Mouse (Mus musculus): ENCODE results near the gene Slc27a4. TPM values are rescaled to one million over a fixed set of nuclear protein-coding genes. Genes with fewer than 3 reads are reported as not detected.

The Slc27a4 gene
- polyA plus RNA-seq, 1 experiment: 8.7 TPM

- Histone ChIP-seq H3K36me3 (ENCODE audit: control insufficient read depth, insufficient read depth, low read length, poor library complexity, severe bottlenecking) (peaks cover 32% of the 10 kb centered on the region), H3K27ac (ENCODE audit: insufficient read depth, low read length) (no peak within 1 kb of the TSS), H3K9ac (ENCODE audit: low read depth, poor library complexity, severe bottlenecking) (peak within 1 kb of the TSS; percentile 56), H3K9me3 (replicated peaks; ENCODE audit: control insufficient read depth, insufficient read depth, low read length, poor library complexity, severe bottlenecking) (no peaks in the 10 kb centered on the region), H3K4me1 (ENCODE audit: control insufficient read depth, insufficient read depth, low read length) (peaks cover 6% of the 10 kb centered on the region), H3K27me3 (ENCODE audit: control insufficient read depth, insufficient read depth, low read length, poor library complexity, severe bottlenecking) (no peaks in the 10 kb centered on the region), H3K4me3 (ENCODE audit: low read depth, low read length) (peak within 1 kb of the TSS; percentile 94)
- no peak for TF ChIP-seq EP300 (IDR thresholded peaks at IDR 0.05; ENCODE audit: insufficient read depth, low read depth, low read length)
- TF ChIP-seq CTCF (IDR thresholded peaks at IDR 0.05; ENCODE audit: low read depth, low read length): no peak
- TF ChIP-seq POLR2A (IDR thresholded peaks at IDR 0.05; ENCODE audit: insufficient read depth, low read length): no peak
Observed at GRCm38 (mm10) chr2:29787937-29788681, 14.3 kb upstream of the Slc27a4 start, which contains the start of gene Trub2. Gene Trub2, minus strand, starts transcription at chr2:29788502.

- Histone ChIP-seq H3K4me3 (ENCODE audit: low read depth, low read length) (no peak overlapping the region), H3K27me3 (ENCODE audit: control insufficient read depth, insufficient read depth, low read length, poor library complexity, severe bottlenecking) (no peaks in the 10 kb centered on the region), H3K9me3 (replicated peaks; ENCODE audit: control insufficient read depth, insufficient read depth, low read length, poor library complexity, severe bottlenecking) (no peaks in the 10 kb centered on the region), H3K27ac (ENCODE audit: insufficient read depth, low read length) (no peak overlapping the region), H3K9ac (ENCODE audit: low read depth, poor library complexity, severe bottlenecking) (no peak overlapping the region), H3K36me3 (ENCODE audit: control insufficient read depth, insufficient read depth, low read length, poor library complexity, severe bottlenecking) (no peaks in the 10 kb centered on the region; the same call in 1 of the 2 replicates), H3K4me1 (ENCODE audit: control insufficient read depth, insufficient read depth, low read length) (no peaks in the 10 kb centered on the region)
- TF ChIP-seq POLR2A (IDR thresholded peaks at IDR 0.05; ENCODE audit: insufficient read depth, low read length): no peak
- TF ChIP-seq CTCF (IDR thresholded peaks at IDR 0.05; ENCODE audit: low read depth, low read length): no peak
- no peak for TF ChIP-seq EP300 (IDR thresholded peaks at IDR 0.05; ENCODE audit: insufficient read depth, low read depth, low read length)
Observed at GRCm38 (mm10) chr2:29792772-29793487, 9.5 kb upstream of the Slc27a4 start.

GRCm38 (mm10) chr2:29802827-29803201, 380 bp downstream of the Slc27a4 start:
- TF ChIP-seq CTCF (IDR thresholded peaks at IDR 0.05; ENCODE audit: low read depth, low read length) (no peak), POLR2A (IDR thresholded peaks at IDR 0.05; ENCODE audit: insufficient read depth, low read length) (no peak), EP300 (IDR thresholded peaks at IDR 0.05; ENCODE audit: insufficient read depth, low read depth, low read length) (no peak)
- Histone ChIP-seq H3K9ac (ENCODE audit: low read depth, poor library complexity, severe bottlenecking) (peak overlapping the region; percentile 86), H3K9me3 (replicated peaks; ENCODE audit: control insufficient read depth, insufficient read depth, low read length, poor library complexity, severe bottlenecking) (no peaks in the 10 kb centered on the region), H3K27ac (ENCODE audit: insufficient read depth, low read length) (no peak overlapping the region), H3K4me1 (ENCODE audit: control insufficient read depth, insufficient read depth, low read length) (no peaks in the 10 kb centered on the region), H3K27me3 (ENCODE audit: control insufficient read depth, insufficient read depth, low read length, poor library complexity, severe bottlenecking) (no peaks in the 10 kb centered on the region), H3K4me3 (ENCODE audit: low read depth, low read length) (peak overlapping the region; percentile 79), H3K36me3 (ENCODE audit: control insufficient read depth, insufficient read depth, low read length, poor library complexity, severe bottlenecking) (no peaks in the 10 kb centered on the region)

DNA sequence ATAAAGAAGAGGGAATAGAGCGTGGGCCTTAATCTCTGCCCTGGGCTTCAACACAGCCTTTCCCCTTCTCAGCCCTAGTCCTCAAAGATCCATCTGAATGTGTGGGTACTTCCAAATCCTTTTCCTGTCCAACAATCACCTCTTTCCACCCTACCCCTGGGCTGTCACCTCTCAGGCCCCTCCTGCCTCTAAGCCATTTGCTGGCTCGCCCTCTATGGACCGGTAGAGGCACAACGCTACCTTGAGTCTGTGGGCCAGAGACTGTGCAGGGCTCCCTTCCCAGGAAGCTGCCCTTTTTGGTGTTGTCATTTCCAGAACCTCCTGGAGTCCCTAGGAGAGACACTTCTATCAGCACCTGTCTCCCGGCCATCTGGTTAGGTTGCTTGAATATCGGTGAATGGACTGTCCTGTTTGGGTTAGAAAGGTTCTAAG, 982 bp downstream of the Slc27a4 start:
- peak overlapping the region; percentile 79 for H3K4me3 ChIP-seq (ENCODE audit: low read depth, low read length)
- no peaks in the 10 kb centered on the region for H3K9me3 ChIP-seq (replicated peaks; ENCODE audit: control insufficient read depth, insufficient read depth, low read length, poor library complexity, severe bottlenecking)
- peak; percentile 56 for TF ChIP-seq CTCF (IDR thresholded peaks at IDR 0.05; ENCODE audit: low read depth, low read length)
- no peak for TF ChIP-seq EP300 (IDR thresholded peaks at IDR 0.05; ENCODE audit: insufficient read depth, low read depth, low read length)
- no peaks in the 10 kb centered on the region for H3K4me1 ChIP-seq (ENCODE audit: control insufficient read depth, insufficient read depth, low read length)
- H3K9ac ChIP-seq (ENCODE audit: low read depth, poor library complexity, severe bottlenecking): peak overlapping the region; percentile 86
- no peak overlapping the region for H3K27ac ChIP-seq (ENCODE audit: insufficient read depth, low read length)
- H3K27me3 ChIP-seq (ENCODE audit: control insufficient read depth, insufficient read depth, low read length, poor library complexity, severe bottlenecking): no peaks in the 10 kb centered on the region
- no peaks in the 10 kb centered on the region for H3K36me3 ChIP-seq (ENCODE audit: control insufficient read depth, insufficient read depth, low read length, poor library complexity, severe bottlenecking)

- TF ChIP-seq POLR2A (IDR thresholded peaks at IDR 0.05; ENCODE audit: insufficient read depth, low read length) (no peak), CTCF (IDR thresholded peaks at IDR 0.05; ENCODE audit: low read depth, low read length) (no peak), EP300 (IDR thresholded peaks at IDR 0.05; ENCODE audit: insufficient read depth, low read depth, low read length) (no peak)
- H3K9ac ChIP-seq (ENCODE audit: low read depth, poor library complexity, severe bottlenecking): no peak overlapping the region
- no peaks in the 10 kb centered on the region for H3K27me3 ChIP-seq (ENCODE audit: control insufficient read depth, insufficient read depth, low read length, poor library complexity, severe bottlenecking)
- H3K4me3 ChIP-seq (ENCODE audit: low read depth, low read length): no peak overlapping the region
- H3K27ac ChIP-seq (ENCODE audit: insufficient read depth, low read length): no peak overlapping the region
- no peaks in the 10 kb centered on the region for H3K36me3 ChIP-seq (ENCODE audit: control insufficient read depth, insufficient read depth, low read length, poor library complexity, severe bottlenecking)
- H3K4me1 ChIP-seq (ENCODE audit: control insufficient read depth, insufficient read depth, low read length): peaks cover 6% of the 10 kb centered on the region
- no peaks in the 10 kb centered on the region for H3K9me3 ChIP-seq (replicated peaks; ENCODE audit: control insufficient read depth, insufficient read depth, low read length, poor library complexity, severe bottlenecking)
Observed at GRCm38 (mm10) chr2:29815678-29816371, 13.4 kb downstream of the Slc27a4 start.

All from ES-Bruce4 (cell line).